20 mouse cellular contexts compared by ENCODE assay signal in genomic region chr8:61533356-61533926, GRCm38 (mm10). TPM values are rescaled to one million over a fixed set of nuclear protein-coding genes. Genes with fewer than 3 reads are reported as not detected.
A peak's percentile ranks its signal among the peaks of the same experiment; 100 is the strongest.
DNase-seq lines count a peak whose midpoint lies in the region; ATAC-seq and TF ChIP-seq lines count a peak whose summit lies in the region.
"Had no signal": no experiment of that assay in that cellular context is flagged by ENCODE, and none has a peak within 500 bp of the region (broad histone marks: within the 10 kb centered on the region; RNA-seq: fewer than 3 reads in every experiment).

No protein-coding gene starts in this region.

- no peaks in the 10 kb centered on the region for H3K36me3 ChIP-seq in liver, embryonic 11.5 days (ENCODE audit: control insufficient read depth, insufficient read depth, low read length)
- 0 out of 2 replicates have a peak, but pooled peaks cover 5% of the 10 kb centered on the region for H3K36me3 ChIP-seq in lung, postnatal 0 days (ENCODE audit: insufficient read depth, low read length)
- H3K36me3 ChIP-seq: midbrain, embryonic 15.5 days had no signal

- H3K4me3 ChIP-seq in liver, embryonic 11.5 days (ENCODE audit: low read depth, low read length), result no peak overlapping the region
- H3K4me3 ChIP-seq in lung, postnatal 0 days (ENCODE audit: low read depth, low read length), result no peak overlapping the region
- H3K4me3 ChIP-seq: embryonic facial prominence, embryonic 15.5 days; midbrain, embryonic 15.5 days had no signal

- H3K9ac ChIP-seq in liver, embryonic 11.5 days (ENCODE audit: low read depth, low read length), result no peak overlapping the region
- no peak overlapping the region for H3K9ac ChIP-seq in lung, postnatal 0 days (replicated peaks; ENCODE audit: low read depth)
- H3K9ac ChIP-seq: embryonic facial prominence, embryonic 15.5 days; midbrain, embryonic 15.5 days had no signal

- H3K9me3 ChIP-seq in liver, embryonic 11.5 days (ENCODE audit: control insufficient read depth, low read length), result no peaks in the 10 kb centered on the region
- no peaks in the 10 kb centered on the region for H3K9me3 ChIP-seq in lung, postnatal 0 days (ENCODE audit: low read length)
- H3K9me3 ChIP-seq: embryonic facial prominence, embryonic 15.5 days; midbrain, embryonic 15.5 days had no signal

- intact Hi-C loops in left cerebral cortex, postnatal 36 days (cut with DNase I), result no loop called here

- TF ChIP-seq EP300 in lung, postnatal 0 days (IDR thresholded peaks at IDR 0.05), result no peak

- no peak for DNase-seq in liver, embryonic 11.5 days (ENCODE audit: low spot score)
- DNase-seq in liver (no peak), R1 (ENCODE audit: low read depth, low spot score) (peak; percentile 87)
- peak; percentile 38 for DNase-seq in kidney, postnatal 10 days
- DNase-seq in left cerebral cortex, postnatal 36 days (ENCODE audit: low spot score in 2 of 2), result no peak
- no peak for DNase-seq in lung, postnatal 0 days (ENCODE audit: low spot score)
- DNase-seq in lung, adult 18-20 months, result no peak
- DNase-seq: adrenal gland, adult 8-10 months; cerebellum, adult 11-12 months; cerebellum, postnatal 36 days; gastrocnemius, postnatal 25 days; heart, postnatal 4 days; lung, adult 2 months; right cerebral cortex, postnatal 14 days; thymus, adult 2 months had no signal

- H3K27me3 ChIP-seq in liver, embryonic 11.5 days (replicated peaks; ENCODE audit: control insufficient read depth, insufficient read depth, low read length), result no peaks in the 10 kb centered on the region
- H3K27me3 ChIP-seq in lung, postnatal 0 days (replicated peaks; ENCODE audit: insufficient read depth, low read length), result no peaks in the 10 kb centered on the region
- H3K27me3 ChIP-seq: embryonic facial prominence, embryonic 15.5 days; midbrain, embryonic 15.5 days had no signal

- H3K4me1 ChIP-seq in liver, embryonic 11.5 days (replicated peaks; ENCODE audit: control insufficient read depth, insufficient read depth, low read length), result peaks cover 9% of the 10 kb centered on the region; the same call in 1 of the 2 replicates
- H3K4me1 ChIP-seq in lung, postnatal 0 days (ENCODE audit: insufficient read depth, low read depth, low read length), result no peaks in the 10 kb centered on the region; the same call in 1 of the 2 replicates
- H3K4me1 ChIP-seq: midbrain, embryonic 15.5 days had no signal

- H3K4me2 ChIP-seq in liver, embryonic 11.5 days, result peak overlapping the region; percentile 28
- H3K4me2 ChIP-seq in lung, postnatal 0 days (replicated peaks; ENCODE audit: low read depth, low read length), result no peak overlapping the region
- H3K4me2 ChIP-seq: embryonic facial prominence, embryonic 15.5 days; midbrain, embryonic 15.5 days had no signal

- 45% methylated on average over 16 of the region's 16 CpGs for WGBS in liver, embryonic 11.5 days
- WGBS in lung, postnatal 0 days, result 57% methylated on average over 16 of the region's 16 CpGs

- TF ChIP-seq CTCF in lung, postnatal 0 days (IDR thresholded peaks at IDR 0.05), result no peak

- H3K27ac ChIP-seq in liver, embryonic 11.5 days (ENCODE audit: low read depth, low read length), result no peak overlapping the region
- no peak overlapping the region for H3K27ac ChIP-seq in lung, postnatal 0 days (ENCODE audit: low read length)
- H3K27ac ChIP-seq: embryonic facial prominence, embryonic 15.5 days; macrophage; midbrain, embryonic 15.5 days had no signal

- ATAC-seq in liver, embryonic 11.5 days (replicated peaks; ENCODE audit: low FRiP score), result no peak
- ATAC-seq in lung, postnatal 0 days, result no peak
- ATAC-seq: CD4-positive, CD25-positive, alpha-beta regulatory T cell, adult 4 months; inflammation-experienced regulatory T-cells, adult 6 months; midbrain, embryonic 15.5 days had no signal

RNA-seq across cellular contexts. Expression of gene Cbr4, which starts 45.9 kb away (rescaled TPM):
- polyA plus RNA-seq in liver, embryonic 11.5 days (2014; fragmentation: Nextera tagmentation; extraction: Ambion mirVana), result 33.3 and 37.3 TPM in 2 replicates
- 10 to 100 TPM; 21.5 to 23.4 TPM for total RNA-seq in left cerebral cortex, postnatal 36 days (2021)
- polyA plus RNA-seq in lung, postnatal 0 days (2015; fragmentation: Nextera tagmentation; extraction: Ambion mirVana), result 33.2 and 37.7 TPM in 2 replicates

Comparison
In these comparisons a context has a peak if more than half of its experiments do, and no peak if none do; other contexts are left out.
1. DNase-seq: peak in R1 (single experiment) and kidney, postnatal 10 days (single experiment); none in liver, embryonic 11.5 days (single experiment), liver (single experiment), left cerebral cortex, postnatal 36 days (0 of 2), lung, postnatal 0 days (single experiment) and lung, adult 18-20 months (0 of 2).